Mouse (Mus musculus) limb, embryonic 10.5 days (tissue): ENCODE results near the gene Spata2l. TPM values are rescaled to one million over a fixed set of nuclear protein-coding genes. Genes with fewer than 3 reads are reported as not detected.
"Not testable (repeated sequence)": the region's sequence is repeated elsewhere in the genome, so short reads cannot be mapped to it uniquely, and the experiment has no call there.

ENCODE experiments used
- DNase-seq: peaks from one replicate; pipeline ENCODE4 v3.0.0-alpha.2; 2017; ENCODE audit warnings: low spot score
- H3K27ac ChIP-seq: fragments of 300-500 bp; sonication (generic); 2 replicates; pipeline ENCODE4 v1.5.1; 2016; ENCODE audit warnings: mild to moderate bottlenecking
- H3K27me3 ChIP-seq: fragments of 300-500 bp; sonication (generic); 2 replicates; pipeline ENCODE4 v1.6.1; 2016; ENCODE audit warnings: low read depth, mild to moderate bottlenecking; ENCODE audit not compliant: poor library complexity, severe bottlenecking
- H3K36me3 ChIP-seq: fragments of 300-500 bp; sonication (generic); 2 replicates; pipeline ENCODE4 v1.6.1; 2016; ENCODE audit warnings: mild to moderate bottlenecking, moderate library complexity
- H3K4me1 ChIP-seq: fragments of 300-500 bp; sonication (generic); 2 replicates; pipeline ENCODE4 v1.6.1; 2016
- H3K4me3 ChIP-seq: fragments of 300-500 bp; sonication (generic); 2 replicates; pipeline ENCODE4 v1.5.1; 2016; ENCODE audit warnings: mild to moderate bottlenecking, moderate library complexity
- H3K9me3 ChIP-seq: fragments of 300-500 bp; sonication (generic); replicated peaks from 2 replicates; pipeline ENCODE4 v1.6.1; 2016; ENCODE audit warnings: mild to moderate bottlenecking
- WGBS: fragments of 180-500 bp; shearing (Covaris S2); methylation state at CpG from one replicate; pipeline ENCODE4 v1.1.7; 2016; 5-methylcytosine and 5-hydroxymethylcytosine counted together
- polyA plus RNA-seq: library from polyadenylated mRNA; unstranded; fragments of >200 nt; fragmentation: Nextera tagmentation; extraction: Ambion mirVana; gene quantifications from 2 replicates; pipeline ENCODE4 v1.2.1, GENCODE M21; 2016

Spata2l gene
- polyA plus RNA-seq, 1 experiment from 2014 or later, result 1.6 TPM

GRCm38 (mm10) chr8:123213118-123213772 is 22.8 kb downstream of the Spata2l start:
- no peak for DNase-seq
- Histone ChIP-seq H3K4me3 (peak overlapping the region; percentile 98), H3K27ac (peak overlapping the region; percentile 88), H3K36me3 (peaks cover 31% of the 10 kb centered on the region), H3K9me3 (no peaks in the 10 kb centered on the region), H3K27me3 (no peaks in the 10 kb centered on the region), H3K4me1 (peaks cover 29% of the 10 kb centered on the region)
- 16% methylated on average over 22 of the region's 22 CpGs for WGBS

- peak within 1 kb of the TSS; percentile 88 for H3K27ac ChIP-seq
- DNase-seq, result peak; percentile 99
- H3K27me3 ChIP-seq, result no peaks in the 10 kb centered on the region
- no peaks in the 10 kb centered on the region for H3K9me3 ChIP-seq
- under 1% methylated on average over 76 of the region's 76 CpGs for WGBS
- H3K36me3 ChIP-seq, result peaks cover 38% of the 10 kb centered on the region
- peak within 1 kb of the TSS; percentile 98 for H3K4me3 ChIP-seq
- peaks cover 29% of the 10 kb centered on the region for H3K4me1 ChIP-seq
Observed at GRCm38 (mm10) chr8:123212321-123213117, 23.5 kb downstream of the Spata2l start, which contains the start of the genes Chmp1a and Spata33. Gene Chmp1a (minus strand): TSS chr8:123212763. Gene Spata33 (plus strand): TSS chr8:123212832.

- H3K27ac ChIP-seq, result peak overlapping the region; percentile 88
- H3K27me3 ChIP-seq, result no peaks in the 10 kb centered on the region
- 52% methylated on average over 10 of the region's 10 CpGs for WGBS
- peaks cover 44% of the 10 kb centered on the region for H3K36me3 ChIP-seq
- peak overlapping the region; percentile 98 for H3K4me3 ChIP-seq
- DNase-seq, result no peak
- H3K9me3 ChIP-seq, result no peaks in the 10 kb centered on the region
- H3K4me1 ChIP-seq, result peaks cover 29% of the 10 kb centered on the region
Observed at GRCm38 (mm10) chr8:123211876-123212275, 24.2 kb downstream of the Spata2l start.

- no peak overlapping the region for H3K27ac ChIP-seq
- H3K36me3 ChIP-seq, result peaks cover 50% of the 10 kb centered on the region
- no peak overlapping the region for H3K4me3 ChIP-seq
- 94% methylated on average over 3 of the region's 3 CpGs for WGBS
- no peaks in the 10 kb centered on the region for H3K4me1 ChIP-seq
- H3K27me3 ChIP-seq, result no peaks in the 10 kb centered on the region
- no peaks in the 10 kb centered on the region for H3K9me3 ChIP-seq
- no peak for DNase-seq
Observed at GRCm38 (mm10) chr8:123203571-123203970, 32.5 kb downstream of the Spata2l start.

- H3K9me3 ChIP-seq, result no peaks in the 10 kb centered on the region
- no peaks in the 10 kb centered on the region for H3K4me1 ChIP-seq
- no peak overlapping the region for H3K4me3 ChIP-seq
- peaks cover 37% of the 10 kb centered on the region for H3K36me3 ChIP-seq
- no peaks in the 10 kb centered on the region for H3K27me3 ChIP-seq
- peak; percentile 87 for DNase-seq
- H3K27ac ChIP-seq, result no peak overlapping the region
- WGBS, result 32% methylated on average over 5 of the region's 5 CpGs
Observed at GRCm38 (mm10) chr8:123202288-123202687, 33.7 kb downstream of the Spata2l start.

GRCm38 (mm10) chr8:123199864-123200263 is 36.2 kb downstream of the Spata2l start:
- WGBS, result 75% methylated on average over 14 of the region's 14 CpGs
- Histone ChIP-seq H3K27ac (no peak overlapping the region), H3K36me3 (peaks cover 15% of the 10 kb centered on the region), H3K4me1 (no peaks in the 10 kb centered on the region), H3K9me3 (no peaks in the 10 kb centered on the region), H3K4me3 (no peak overlapping the region), H3K27me3 (no peaks in the 10 kb centered on the region)
- no peak for DNase-seq

- H3K36me3 ChIP-seq, H3K27me3 ChIP-seq, H3K9me3 ChIP-seq, H3K4me1 ChIP-seq, H3K27ac ChIP-seq, H3K4me3 ChIP-seq, DNase-seq: not testable (repeated sequence)
- 74% methylated on average over 5 of the region's 5 CpGs for WGBS
Observed at GRCm38 (mm10) chr8:123197016-123197415, 39.0 kb downstream of the Spata2l start.

- no peak for DNase-seq
- H3K9me3 ChIP-seq, result no peaks in the 10 kb centered on the region
- H3K36me3 ChIP-seq, result no peaks in the 10 kb centered on the region
- no peak overlapping the region for H3K4me3 ChIP-seq
- H3K27ac ChIP-seq, result no peak overlapping the region
- WGBS, result 88% methylated on average over 9 of the region's 9 CpGs
- peaks cover 11% of the 10 kb centered on the region for H3K4me1 ChIP-seq
- no peaks in the 10 kb centered on the region for H3K27me3 ChIP-seq
Observed at GRCm38 (mm10) chr8:123193771-123194170, 42.3 kb downstream of the Spata2l start.

GRCm38 (mm10) chr8:123191908-123192307 is 44.1 kb downstream of the Spata2l start:
- H3K27ac ChIP-seq, result no peak overlapping the region
- 59% methylated on average over 8 of the region's 8 CpGs for WGBS
- no peaks in the 10 kb centered on the region for H3K9me3 ChIP-seq
- H3K4me3 ChIP-seq, result no peak overlapping the region
- DNase-seq, result no peak
- peaks cover 28% of the 10 kb centered on the region for H3K4me1 ChIP-seq
- H3K36me3 ChIP-seq, result no peaks in the 10 kb centered on the region
- no peaks in the 10 kb centered on the region for H3K27me3 ChIP-seq

GRCm38 (mm10) chr8:123190678-123191077 is 45.4 kb downstream of the Spata2l start:
- Histone ChIP-seq H3K27ac (no peak overlapping the region; the same call in 1 of the 2 replicates), H3K4me3 (no peak overlapping the region), H3K27me3 (no peaks in the 10 kb centered on the region), H3K4me1 (peaks cover 41% of the 10 kb centered on the region), H3K9me3 (no peaks in the 10 kb centered on the region), H3K36me3 (no peaks in the 10 kb centered on the region)
- peak; percentile 80 for DNase-seq
- WGBS, result 2% methylated on average over 9 of the region's 9 CpGs

GRCm38 (mm10) chr8:123188841-123189240 is 47.2 kb downstream of the Spata2l start:
- WGBS, result 84% methylated on average over 7 of the region's 7 CpGs

GRCm38 (mm10) chr8:123188006-123188405 is 48.0 kb downstream of the Spata2l start:
- Histone ChIP-seq H3K27ac (peak overlapping the region; percentile 4; the same call in 1 of the 2 replicates), H3K9me3 (no peaks in the 10 kb centered on the region), H3K4me1 (peaks cover 53% of the 10 kb centered on the region), H3K36me3 (no peaks in the 10 kb centered on the region), H3K27me3 (no peaks in the 10 kb centered on the region), H3K4me3 (no peak overlapping the region)
- WGBS, result 93% methylated on average over 2 of the region's 2 CpGs
- DNase-seq, result no peak

More at GRCm38 (mm10) chr8:123188841-123189240, 47.2 kb downstream of the Spata2l start:
- H3K4me3 ChIP-seq, result no peak overlapping the region
- no peak for DNase-seq
- peaks cover 53% of the 10 kb centered on the region for H3K4me1 ChIP-seq
- no peaks in the 10 kb centered on the region for H3K27me3 ChIP-seq
- H3K9me3 ChIP-seq, result no peaks in the 10 kb centered on the region
- no peaks in the 10 kb centered on the region for H3K36me3 ChIP-seq
- H3K27ac ChIP-seq, result no peak overlapping the region
